Mouse (Mus musculus): ENCODE measurements at regions not wholly inside any gene's neighbourhood (a gene's known extent, or its start where the extent isn't known, plus 50 kb on each side); places are given as distances from the start of the nearest gene placed in this dataset.
A peak's percentile ranks its signal among the peaks of the same experiment; 100 is the strongest.

- DNase-seq (ENCODE audit: low spot score in 2 of 2) = no peak
These were observed 746.9 kb downstream of the Ppargc1a start for GRCm38 (mm10) chr5:50820674-50821073.

DNA sequence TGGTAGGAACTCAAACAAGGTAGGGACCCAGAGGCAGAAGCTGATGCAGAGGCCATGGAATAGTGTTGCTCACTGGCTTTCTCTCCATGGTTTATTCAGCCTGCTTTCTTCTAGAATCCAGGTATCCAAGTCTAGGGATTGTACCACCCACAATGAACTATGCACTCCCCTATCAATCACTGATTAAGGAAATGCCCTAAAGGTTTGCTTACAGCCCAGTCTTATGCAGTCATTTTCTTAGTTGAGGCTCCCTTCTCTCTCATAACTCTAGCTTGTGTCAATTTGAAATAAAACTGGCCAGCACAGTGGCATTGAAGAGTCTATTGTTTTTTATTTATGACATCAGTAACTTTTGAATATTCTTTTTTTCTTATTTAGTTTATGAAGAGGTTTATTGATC, 747.6 kb downstream of the Ppargc1a start:
- DNase-seq (ENCODE audit: low spot score in 2 of 2) = no peak

- no peak for DNase-seq (ENCODE audit: low spot score in 2 of 2)
These were observed 736.5 kb upstream of the Adgra3 start for GRCm38 (mm10) chr5:50795310-50795709.

- DNase-seq (ENCODE audit: low spot score in 2 of 2) = no peak
These were observed 735.8 kb upstream of the Adgra3 start for GRCm38 (mm10) chr5:50794453-50795169.

DNA sequence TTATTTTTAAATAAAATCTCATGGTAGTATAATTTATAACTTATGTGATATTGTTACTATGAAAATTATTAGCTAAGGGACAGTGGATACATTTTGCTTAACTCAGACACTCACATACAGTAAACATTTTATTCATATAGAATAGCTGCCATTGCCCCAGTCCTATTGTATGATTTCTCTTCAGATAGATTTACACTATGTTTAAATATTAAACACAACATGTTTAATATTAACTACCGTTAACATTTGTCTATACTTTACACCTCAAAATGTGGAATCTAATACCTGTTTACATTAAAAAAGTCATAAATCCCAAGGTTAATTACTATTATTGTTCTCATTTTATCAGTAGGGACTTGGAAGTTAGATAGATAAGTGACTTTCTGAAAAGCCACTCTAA, 734.8 kb upstream of the Adgra3 start:
- DNase-seq (ENCODE audit: low spot score in 2 of 2) = no peak

DNA sequence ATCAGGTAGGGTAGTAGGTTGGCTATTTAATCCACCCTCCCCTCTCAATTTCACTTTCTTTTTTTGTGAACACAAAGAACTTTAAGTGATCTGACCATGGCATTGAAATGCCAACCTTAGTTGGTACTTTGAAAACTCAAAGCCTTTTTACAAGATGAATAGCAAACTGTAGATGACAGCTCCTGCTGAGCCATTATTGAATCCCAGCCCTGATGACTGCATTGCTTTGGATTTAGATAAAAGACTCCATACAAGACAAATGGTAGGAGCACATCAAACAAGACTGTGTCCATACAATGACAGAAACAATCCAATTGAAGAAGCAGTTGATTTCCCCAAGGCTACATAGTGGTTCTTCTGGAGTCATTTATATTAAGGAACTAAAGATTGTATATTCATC, 726.5 kb upstream of the Adgra3 start:
- DNase-seq (ENCODE audit: low spot score in 2 of 2) = no peak

DNA sequence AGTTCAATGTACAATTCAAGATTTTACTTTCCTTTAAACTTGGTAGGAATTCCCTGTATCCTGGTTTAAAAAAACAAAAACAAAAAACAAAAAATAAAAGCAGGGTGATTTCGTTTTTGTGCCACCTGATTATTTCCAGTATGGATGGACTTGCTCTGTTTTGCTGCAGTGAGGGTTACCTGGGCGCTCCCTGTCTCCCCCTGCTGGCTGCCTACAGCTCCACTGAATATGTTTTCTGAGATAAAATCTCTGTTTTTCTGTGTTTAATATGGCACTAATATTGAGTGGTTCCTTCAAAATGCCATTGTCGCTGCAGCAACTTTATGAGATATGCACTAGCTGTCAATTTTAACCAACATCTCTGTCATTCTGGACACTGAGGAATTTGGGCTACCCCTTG, 720.3 kb upstream of the Adgra3 start:
- DNase-seq (ENCODE audit: low spot score in 2 of 2) = no peak

DNA sequence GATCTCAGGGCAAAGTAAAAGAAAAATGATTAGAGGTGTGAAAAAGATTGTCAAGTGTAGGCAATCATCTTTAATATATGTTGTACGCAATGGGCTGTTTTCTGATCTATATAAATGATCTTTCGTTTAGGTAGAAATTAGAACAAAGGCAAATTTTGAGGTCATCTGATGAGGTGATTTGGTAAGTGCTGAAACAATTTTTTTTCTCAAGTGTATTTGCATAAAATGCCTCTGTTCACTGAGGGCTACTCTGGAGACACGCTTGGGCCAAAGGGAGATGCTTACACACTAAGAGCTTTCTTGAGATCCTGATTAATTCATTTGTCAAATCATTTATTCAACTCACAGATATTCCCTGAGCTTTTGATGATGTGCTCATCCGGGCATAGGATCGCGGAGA, 719.4 kb upstream of the Adgra3 start:
- DNase-seq (ENCODE audit: low spot score in 2 of 2) = no peak

- DNase-seq (ENCODE audit: low spot score in 2 of 2) = no peak
These were observed 703.5 kb upstream of the Adgra3 start for GRCm38 (mm10) chr5:50762261-50762660.

- DNase-seq (ENCODE audit: low spot score in 2 of 2) = no peak
These were observed 701.6 kb upstream of the Adgra3 start for GRCm38 (mm10) chr5:50760386-50760785.

DNA sequence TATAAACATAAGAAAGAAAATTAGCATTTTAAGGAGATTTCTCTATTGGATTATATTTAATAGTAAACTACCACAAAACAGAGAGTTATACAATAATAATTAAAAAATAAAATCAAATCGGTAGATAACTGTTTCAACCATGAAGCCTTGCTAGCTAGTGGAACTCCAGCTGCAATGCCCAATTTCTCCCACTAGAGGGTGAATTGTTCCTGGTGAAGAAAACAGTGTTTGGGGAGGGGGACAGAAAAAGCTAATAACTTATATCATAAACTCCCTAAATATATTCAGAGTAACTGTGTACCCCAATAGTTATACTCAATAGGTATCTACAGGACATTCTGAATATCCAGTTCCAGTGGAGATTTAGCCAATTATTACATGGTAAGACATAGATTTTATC, 694.0 kb upstream of the Adgra3 start:
- peak in 1 of 2 experiments; percentile 50 for DNase-seq (ENCODE audit: low spot score in 2 of 2)

GRCm38 (mm10) chr5:50751358-50751757, 692.6 kb upstream of the Adgra3 start:
- no peak for DNase-seq (ENCODE audit: low spot score in 2 of 2)

GRCm38 (mm10) chr5:50743030-50743429, 684.2 kb upstream of the Adgra3 start:
- DNase-seq (ENCODE audit: low spot score in 2 of 2) = no peak

DNA sequence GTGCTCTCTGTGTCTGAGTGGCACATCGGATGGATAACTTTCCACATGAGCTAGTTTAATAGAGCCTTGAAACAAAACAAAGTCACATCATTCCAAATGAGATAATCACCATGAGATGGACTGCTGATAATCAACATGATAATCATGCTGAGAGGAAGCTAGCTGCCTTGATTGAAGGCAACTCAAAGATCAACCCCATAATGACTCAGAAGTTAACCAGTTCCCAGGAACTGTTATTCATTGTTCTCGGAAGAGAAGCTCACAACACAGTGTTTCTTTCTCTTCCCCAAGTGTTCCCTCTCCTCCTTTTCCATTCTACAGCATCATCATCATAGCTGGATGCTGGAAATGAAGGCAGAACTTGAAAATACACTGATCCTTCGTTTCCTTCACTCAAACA, 674.9 kb upstream of the Adgra3 start:
- DNase-seq (ENCODE audit: low spot score in 2 of 2) = no peak

DNA sequence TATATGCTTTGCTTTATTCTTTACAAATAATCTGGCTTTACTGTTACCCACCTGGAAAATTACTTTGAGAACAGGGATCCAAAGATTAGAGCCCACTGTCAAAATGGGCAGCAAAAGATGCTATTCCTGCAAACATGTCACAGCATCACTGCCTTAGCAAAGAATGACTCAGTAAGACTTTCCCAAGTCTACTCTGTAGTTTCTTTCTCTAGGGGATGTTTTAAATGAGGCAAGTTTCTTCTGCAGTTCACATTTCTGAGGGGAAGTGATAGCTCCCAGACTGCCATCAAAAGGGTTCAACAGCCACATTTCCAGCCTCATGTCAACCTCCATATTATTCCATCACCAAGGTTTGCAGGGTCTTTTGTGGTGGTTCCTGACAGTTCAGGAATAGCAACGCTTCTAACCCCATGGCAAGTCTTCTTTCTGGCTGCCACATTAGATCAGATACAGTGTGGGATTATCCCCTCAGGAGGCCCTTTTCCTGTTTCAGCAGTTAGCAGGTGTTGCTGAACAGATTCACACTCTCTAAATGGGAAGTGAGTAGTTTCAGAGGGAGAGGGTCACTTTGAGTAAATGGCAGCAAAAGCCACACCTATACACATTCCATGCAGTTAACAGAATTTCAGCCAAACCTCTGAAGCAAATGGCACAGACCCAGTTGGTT, 669.7 kb upstream of the Adgra3 start:
- no peak for DNase-seq (ENCODE audit: low spot score in 2 of 2)

DNA sequence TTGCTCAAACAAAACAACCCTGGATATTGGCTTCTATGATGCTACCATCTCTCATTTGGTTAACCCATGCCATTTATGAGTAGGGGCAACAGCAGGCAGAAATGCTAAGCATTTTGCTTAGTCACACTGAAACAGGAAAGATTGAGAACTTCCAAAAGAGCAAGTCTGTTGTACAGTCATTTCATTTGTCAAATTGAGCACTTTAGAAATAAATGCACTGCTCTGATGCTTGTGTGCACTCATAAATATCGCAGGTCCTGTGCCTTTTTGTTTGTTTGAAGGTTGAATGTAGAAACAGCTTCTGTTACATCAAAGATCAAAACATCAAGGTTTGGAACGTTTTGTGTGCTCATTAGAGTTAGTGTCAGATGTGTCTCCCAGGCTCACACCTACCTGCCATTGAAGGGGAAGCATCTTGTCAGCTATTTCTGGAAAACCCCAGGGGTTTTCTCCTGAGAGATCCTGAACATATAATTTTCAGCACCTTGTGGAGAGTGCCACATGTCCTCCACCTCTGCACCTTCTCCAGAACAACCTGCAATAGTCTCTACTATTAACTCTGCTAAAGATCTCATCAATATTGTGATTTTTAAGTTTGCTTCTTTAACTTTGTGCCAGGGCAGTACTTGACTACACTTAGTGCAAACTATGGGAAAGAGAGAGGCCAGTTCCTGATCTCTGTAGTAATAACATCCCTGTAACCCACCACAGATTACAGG, 648.3 kb upstream of the Adgra3 start:
- no peak for DNase-seq (ENCODE audit: low spot score in 2 of 2)

GRCm38 (mm10) chr5:50698084-50698483, 639.3 kb upstream of the Adgra3 start:
- peak in 1 of 2 experiments; percentile 19 for DNase-seq (ENCODE audit: low spot score in 2 of 2)

DNA sequence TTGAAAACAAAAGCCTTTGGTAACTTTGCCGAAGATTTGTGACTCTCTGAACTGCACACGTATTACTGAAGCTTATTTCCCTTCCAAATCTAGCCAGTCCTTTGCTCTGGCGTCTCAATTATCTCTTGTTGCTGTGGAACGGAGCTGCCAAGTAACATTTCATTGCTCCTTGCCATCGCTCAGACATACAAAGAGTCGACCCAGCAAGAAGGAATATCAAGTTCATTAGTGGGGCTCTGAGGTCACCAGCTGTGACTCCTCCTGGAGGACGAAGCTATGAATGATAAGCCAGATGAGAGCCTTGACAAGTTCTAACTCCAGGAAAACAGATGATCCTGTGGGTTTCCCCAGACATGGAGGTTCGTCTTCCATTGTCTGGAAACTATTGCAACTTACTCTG, 638.8 kb upstream of the Adgra3 start:
- peak in 1 of 2 experiments; percentile 3 for DNase-seq (ENCODE audit: low spot score in 2 of 2)

- no peak for DNase-seq (ENCODE audit: low spot score in 2 of 2)
These were observed 629.6 kb upstream of the Adgra3 start for GRCm38 (mm10) chr5:50688362-50688761.

DNA sequence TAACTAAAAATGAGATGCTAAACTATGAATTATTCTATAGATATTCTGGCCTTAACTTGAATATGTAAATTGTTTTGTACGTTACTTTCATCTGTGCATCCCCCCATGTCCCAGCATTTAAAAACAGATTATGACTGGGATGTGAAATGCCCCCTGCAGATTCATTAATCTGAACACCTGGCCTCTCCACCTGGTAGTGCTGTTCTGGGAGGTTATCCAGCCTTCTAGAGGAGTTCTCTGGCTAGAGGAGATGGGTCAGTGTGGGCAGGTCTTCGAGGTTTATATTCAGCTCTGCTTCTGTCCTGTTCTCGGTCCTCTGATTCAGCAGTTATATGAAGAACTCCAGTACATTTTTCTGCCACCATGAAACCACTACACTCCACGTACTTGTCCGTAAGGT, 625.2 kb upstream of the Adgra3 start:
- no peak for DNase-seq (ENCODE audit: low spot score in 2 of 2)

GRCm38 (mm10) chr5:50636539-50636938, 577.7 kb upstream of the Adgra3 start:
- DNase-seq (ENCODE audit: low spot score in 2 of 2) = no peak

DNA sequence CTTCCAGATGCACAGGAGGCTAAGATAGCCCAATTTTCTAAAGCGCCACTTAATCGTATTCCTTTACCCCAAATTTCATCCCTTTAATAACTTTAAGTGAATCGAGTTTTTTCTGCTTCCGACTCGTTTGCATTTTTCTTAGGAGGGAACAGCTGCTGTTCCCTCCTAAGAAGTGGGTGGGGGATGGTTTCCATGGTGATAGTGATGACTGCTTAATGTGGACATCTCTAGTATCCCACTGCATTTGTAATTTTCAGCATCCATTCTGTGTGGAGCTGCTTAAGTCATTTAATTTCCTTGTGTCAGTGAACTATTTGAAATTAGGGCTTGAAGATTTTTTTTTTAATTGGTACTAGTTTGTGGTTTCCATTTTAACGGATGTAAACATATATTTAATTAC, 567.8 kb upstream of the Adgra3 start:
- peak in 1 of 2 experiments; percentile 48 for DNase-seq (ENCODE audit: low spot score in 2 of 2)

Data from layer of hippocampus, adult 18-20 months (tissue).